Mouse (Mus musculus) G1E-ER4 (cell line): ENCODE measurements at regions not wholly inside any gene's neighbourhood (a gene's known extent, or its start where the extent isn't known, plus 50 kb on each side); places are given as distances from the start of the nearest gene placed in this dataset.

Source experiments
- GATA1 ChIP-seq: IDR thresholded peaks from one replicate; pipeline ENCODE4 v1.8.0; 2012; ENCODE audit warnings: low read length, inconsistent platforms

DNA sequence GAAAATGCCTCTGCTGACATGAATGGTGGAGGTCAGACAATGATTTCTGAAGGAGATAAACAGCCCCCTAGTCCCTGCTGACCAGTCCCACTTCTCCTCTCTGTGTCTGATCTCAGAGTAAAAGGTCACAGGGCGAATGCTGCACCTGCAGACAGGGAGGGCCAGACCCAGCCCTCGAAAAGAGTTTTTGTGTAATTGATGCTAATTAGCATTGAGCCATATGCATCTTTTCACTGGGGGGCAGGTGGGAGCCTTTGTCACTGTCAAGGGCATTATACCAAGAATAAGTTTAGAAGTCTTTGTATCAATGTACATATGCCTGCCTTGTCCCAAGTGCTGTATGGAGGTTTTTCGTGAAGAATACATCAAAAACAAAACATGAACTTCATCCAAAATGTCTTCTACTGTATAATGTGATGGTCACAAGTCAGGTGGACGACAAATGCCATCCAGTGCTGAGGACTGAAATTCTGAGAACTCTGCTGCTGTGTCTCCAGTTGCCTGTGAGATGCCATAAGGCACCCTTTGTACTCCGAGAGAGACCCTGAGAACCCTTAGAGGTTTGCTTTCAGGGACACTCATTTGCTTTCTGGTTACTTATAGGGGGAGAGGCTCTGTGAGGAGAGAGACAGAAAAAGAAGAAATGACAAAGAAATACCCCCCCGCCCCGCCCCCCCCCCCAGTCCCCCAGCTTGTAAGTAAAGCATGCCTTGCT, 528.5 kb upstream of the Marcks start:
- TF ChIP-seq GATA1, result no peak

DNA sequence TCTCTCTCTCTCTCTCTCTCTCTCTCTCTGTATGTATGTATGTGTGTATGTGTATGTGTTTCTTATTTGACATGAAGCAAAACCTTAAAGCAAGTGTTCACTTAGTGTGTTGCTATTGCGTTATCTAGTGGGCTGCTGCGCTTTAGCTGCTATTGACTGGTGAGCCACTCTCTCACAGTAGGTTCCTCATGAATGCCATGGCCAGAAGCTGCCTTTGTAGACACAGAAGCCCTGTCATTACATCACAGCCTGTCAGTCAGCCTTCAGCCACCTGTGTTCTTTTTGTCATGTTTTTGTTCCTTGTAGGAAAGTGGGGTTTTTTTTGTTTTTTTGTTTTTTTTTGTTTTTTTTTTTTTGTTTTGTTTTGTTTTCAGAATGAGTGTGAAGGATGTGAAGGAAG, 527.8 kb upstream of the Marcks start:
- TF ChIP-seq GATA1, result no peak

DNA sequence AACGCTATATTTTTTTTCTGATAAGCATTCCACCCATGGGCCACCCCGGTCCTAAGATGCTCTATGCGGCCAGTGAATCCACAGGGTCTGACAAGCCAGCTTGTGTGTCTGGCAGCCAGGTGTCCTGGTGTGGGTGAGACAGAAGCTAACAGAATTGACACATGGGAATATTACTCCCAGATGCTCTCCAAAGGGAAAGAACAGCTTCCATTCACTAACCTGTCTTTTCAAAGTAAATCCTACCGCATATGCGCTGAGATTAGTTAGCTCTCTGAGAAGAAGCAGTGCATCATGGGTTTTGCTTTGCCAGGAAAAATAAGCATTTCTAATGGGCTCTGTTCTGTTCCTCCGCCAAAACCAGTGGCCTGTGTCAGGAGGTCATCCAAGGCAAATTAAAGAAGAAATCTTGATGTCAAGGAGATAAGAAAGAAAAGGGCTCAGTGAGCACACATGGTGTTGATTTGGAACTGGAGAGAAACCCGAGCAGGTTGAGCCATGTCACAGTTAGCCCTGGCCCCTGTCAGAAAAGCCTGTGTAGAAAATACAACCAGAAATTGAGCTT, 498.4 kb upstream of the Marcks start:
- no peak for TF ChIP-seq GATA1

GRCm38 (mm10) chr10:37636421-37636820, 497.7 kb upstream of the Marcks start:
- no peak for TF ChIP-seq GATA1

- TF ChIP-seq GATA1, result no peak
These were observed 491.7 kb upstream of the Marcks start for GRCm38 (mm10) chr10:37630403-37630802.

DNA sequence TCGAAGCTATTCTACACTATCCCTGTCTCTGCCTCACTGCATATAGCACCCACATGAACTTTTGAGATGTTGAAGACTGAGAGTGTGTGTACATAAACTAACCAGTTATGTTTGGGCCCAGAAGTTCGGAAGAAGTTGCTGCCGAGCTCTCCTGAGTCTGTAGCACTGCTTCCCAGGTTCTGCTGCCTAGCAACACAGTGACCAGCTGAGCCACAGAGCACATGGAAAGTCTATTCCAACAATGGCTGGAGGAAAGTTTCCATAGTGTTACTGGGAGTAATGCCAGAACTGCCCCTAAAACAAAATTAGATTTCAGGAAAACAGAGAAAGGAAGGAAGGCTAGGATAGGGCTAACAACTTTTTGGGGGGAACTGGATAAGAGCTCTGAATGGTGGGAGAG, 489.2 kb upstream of the Marcks start:
- TF ChIP-seq GATA1, result no peak

GRCm38 (mm10) chr10:37626758-37627201, 488.1 kb upstream of the Marcks start:
- TF ChIP-seq GATA1, result no peak

GRCm38 (mm10) chr10:37625972-37626757, 487.4 kb upstream of the Marcks start:
- no peak for TF ChIP-seq GATA1

- TF ChIP-seq GATA1, result no peak
These were observed 484.3 kb upstream of the Marcks start for GRCm38 (mm10) chr10:37623041-37623440.

- TF ChIP-seq GATA1, result no peak
These were observed 479.9 kb upstream of the Marcks start for GRCm38 (mm10) chr10:37618606-37619005.

GRCm38 (mm10) chr10:37617708-37618300, 479.1 kb upstream of the Marcks start:
- no peak for TF ChIP-seq GATA1

- no peak for TF ChIP-seq GATA1
These were observed 477.4 kb upstream of the Marcks start for GRCm38 (mm10) chr10:37615926-37616691.

DNA sequence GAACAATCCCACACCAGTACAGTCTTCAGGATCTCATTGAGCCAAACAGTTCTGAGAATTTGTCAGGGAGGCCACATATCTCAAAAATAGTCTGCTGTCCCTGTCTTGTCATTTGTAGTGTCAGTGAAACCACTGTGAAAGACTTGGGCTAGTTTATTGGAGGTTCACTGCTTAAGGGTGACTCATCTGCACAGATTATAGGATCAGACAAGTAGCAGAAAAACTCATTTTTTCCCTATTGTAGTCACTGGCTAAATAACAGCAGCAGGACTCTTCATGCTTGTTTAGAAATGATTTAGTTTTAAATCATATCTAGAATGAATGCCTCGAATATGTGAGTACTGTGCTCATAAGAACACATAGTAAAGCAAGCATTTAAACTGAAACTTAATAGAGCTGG, 475.2 kb upstream of the Marcks start:
- TF ChIP-seq GATA1, result no peak

GRCm38 (mm10) chr10:37603529-37603928, 464.8 kb upstream of the Marcks start:
- no peak for TF ChIP-seq GATA1

GRCm38 (mm10) chr10:37602936-37603335, 464.2 kb upstream of the Marcks start:
- TF ChIP-seq GATA1, result no peak
